Mouse (Mus musculus) adrenal gland, adult 8-10 months (tissue): ENCODE measurements around the gene Irs3. TPM values are rescaled to one million over a fixed set of nuclear protein-coding genes. Genes with fewer than 3 reads are reported as not detected.
"Not testable (repeated sequence)": the region's sequence is repeated elsewhere in the genome, so short reads cannot be mapped to it uniquely, and the experiment has no call there.

ENCODE experiments used
- DNase-seq: peaks from one replicate; pipeline ENCODE4 v3.0.0; 2022
- total RNA-seq, 4 experiments: library from RNA; stranded (reverse); gene quantifications; 2 replicates each; pipeline ENCODE4 v1.2.4; 2022

Gene Irs3
- total RNA-seq, 4 experiments from 2014 or later = 2.6 to 7.5 (median 4.6) TPM

DNA sequence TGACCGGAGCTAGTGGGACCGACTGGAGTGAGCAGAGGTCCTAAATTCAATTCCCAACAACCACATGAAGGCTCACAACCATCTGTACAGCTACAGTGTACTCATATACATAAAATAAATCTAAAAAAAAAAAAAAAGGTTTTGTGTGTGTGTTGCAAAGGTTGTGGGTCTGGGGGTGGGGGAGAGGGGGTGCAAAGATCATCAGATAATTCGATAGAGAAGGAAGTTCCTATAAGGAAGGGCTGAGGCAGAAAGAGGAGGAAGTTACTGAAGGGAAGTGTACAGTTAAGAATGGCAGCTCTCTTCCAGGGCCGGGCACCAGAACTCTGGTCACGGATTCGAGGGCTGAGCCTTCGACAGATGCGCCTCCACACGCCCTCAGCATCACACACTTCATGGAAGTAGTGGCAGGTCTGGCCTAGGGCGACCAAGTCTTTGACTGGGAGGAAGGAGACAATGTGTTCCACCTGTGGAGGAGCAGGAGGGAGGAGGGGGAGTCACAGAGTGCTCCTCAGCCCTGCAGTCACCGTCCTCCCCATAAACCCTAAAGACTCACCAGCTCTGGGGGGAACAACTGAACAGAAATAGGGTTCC is 21.5 kb downstream of the Irs3 start:
- no peak for DNase-seq

GRCm38 (mm10) chr5:137615347-137615746 is 30.2 kb downstream of the Irs3 start:
- DNase-seq = no peak

DNA sequence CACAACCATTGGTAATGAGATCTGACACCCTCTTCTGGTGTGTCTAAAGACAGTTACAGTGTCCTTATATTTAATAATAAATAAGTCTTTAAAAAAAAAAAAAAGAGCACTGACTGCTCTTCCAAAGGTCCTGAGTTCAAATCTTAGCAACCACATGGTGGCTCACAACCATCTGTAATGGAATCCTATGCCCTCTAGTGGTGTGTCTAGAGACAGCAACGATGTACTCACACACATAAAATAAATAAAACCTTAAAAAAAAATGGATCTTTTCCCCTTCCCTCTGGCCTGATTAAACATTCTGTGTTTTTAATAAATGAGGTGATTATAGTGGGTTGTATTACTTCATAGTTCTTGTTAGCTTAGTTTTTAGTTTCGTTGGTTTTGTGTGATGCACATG is 30.6 kb downstream of the Irs3 start:
- DNase-seq = not testable (repeated sequence)

DNA sequence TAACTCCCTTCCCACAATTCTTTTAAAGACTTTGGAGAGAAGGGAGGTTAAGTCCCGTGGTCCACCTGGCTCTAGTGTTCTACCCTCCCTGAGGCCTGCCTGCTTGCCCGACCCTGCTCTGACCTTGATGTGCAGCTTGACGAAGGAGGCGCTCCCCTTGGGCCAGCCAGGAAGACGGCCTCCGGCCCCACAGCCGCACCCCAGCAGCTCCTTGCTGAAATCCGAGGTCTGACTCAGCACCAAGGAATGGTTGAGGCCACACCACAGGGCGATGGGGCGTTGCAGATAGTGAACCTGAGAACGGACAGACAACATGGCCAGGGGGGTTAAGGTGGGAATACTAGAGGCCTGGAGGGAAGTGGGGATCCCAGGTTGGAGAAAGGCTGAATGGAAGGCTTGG is 32.0 kb downstream of the Irs3 start, which contains the start of gene Pcolce:
Gene Pcolce (minus strand): TSS at position 235 of the 400 bp plus-strand sequence.
- DNase-seq = peak; percentile 73

GRCm38 (mm10) chr5:137613076-137613475 is 32.4 kb downstream of the Irs3 start:
- no peak for DNase-seq

GRCm38 (mm10) chr5:137611245-137611602 is 34.3 kb downstream of the Irs3 start:
- peak; percentile 68 for DNase-seq

DNA sequence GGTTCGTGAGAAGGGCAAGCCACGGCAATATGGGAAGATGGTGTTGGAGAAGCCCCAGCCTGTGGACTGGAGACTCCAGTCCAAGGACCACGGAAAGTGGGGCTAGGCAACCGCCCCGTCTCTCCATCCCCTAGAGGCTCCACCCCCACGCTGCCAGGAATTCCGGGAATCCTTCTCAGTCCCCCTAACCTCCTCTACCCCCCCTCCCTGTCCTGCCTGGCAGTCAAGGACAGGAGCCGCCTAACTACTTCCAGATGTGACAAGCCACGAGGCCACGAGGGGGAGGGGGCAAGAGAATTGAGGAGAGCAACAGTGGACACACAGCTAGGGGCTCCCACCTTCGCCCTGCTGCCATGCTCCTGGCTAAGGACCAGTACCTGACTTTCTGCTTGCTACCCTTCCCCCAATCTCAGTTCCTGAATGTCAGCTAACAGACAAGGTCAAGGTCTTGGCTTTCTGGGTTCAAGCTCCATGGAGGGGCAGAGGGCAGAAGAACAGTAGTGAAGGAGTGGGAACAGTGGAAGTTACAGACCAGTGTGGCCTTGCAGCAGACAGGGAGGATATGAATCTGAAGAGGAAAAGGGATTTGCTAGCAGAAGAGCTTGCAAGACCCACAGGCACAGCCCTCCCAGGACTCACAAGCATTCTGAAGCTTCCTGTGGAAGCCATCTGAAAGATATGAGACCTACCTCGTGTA is 34.8 kb downstream of the Irs3 start:
- DNase-seq = peak; percentile 90

DNA sequence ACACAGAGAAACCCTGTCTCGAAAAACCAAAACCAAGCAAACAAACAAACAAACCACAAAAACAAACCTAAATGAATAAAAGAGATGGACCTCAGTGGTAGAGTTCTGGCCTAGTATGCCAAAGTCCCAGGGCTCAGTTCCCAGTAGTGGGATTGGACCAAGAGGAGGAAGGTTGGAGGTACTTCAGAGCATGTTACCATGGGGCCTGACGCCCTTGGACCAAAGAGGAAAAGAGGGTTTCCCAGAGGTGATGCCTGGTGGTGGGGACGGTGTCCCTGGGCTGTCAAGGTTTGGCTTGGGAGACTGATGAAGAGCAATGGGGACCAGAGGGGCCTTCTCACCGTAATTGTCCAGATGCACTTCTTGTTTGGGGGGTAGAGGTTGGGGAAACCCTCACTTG is 35.5 kb downstream of the Irs3 start:
- DNase-seq = no peak

DNA sequence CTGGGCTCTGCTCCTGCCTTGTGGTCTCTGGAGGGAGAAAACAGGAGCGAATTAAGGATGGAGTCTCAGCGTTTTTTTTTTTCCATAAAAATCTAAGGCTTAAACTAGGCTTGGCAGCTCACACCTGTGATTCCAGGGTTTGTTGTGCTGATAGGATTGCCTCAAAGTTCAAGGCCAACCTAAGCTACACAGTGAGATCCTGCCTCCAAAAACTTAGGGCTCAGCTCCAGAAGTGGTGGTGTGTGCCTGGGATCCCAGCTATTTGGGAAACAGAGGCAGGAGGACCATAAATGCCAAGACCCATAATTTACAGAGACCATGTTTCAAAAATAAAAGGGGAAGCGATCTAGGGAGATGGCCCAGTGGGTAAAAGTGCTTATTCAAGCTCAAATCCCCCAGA is 36.2 kb downstream of the Irs3 start:
- no peak for DNase-seq

DNA sequence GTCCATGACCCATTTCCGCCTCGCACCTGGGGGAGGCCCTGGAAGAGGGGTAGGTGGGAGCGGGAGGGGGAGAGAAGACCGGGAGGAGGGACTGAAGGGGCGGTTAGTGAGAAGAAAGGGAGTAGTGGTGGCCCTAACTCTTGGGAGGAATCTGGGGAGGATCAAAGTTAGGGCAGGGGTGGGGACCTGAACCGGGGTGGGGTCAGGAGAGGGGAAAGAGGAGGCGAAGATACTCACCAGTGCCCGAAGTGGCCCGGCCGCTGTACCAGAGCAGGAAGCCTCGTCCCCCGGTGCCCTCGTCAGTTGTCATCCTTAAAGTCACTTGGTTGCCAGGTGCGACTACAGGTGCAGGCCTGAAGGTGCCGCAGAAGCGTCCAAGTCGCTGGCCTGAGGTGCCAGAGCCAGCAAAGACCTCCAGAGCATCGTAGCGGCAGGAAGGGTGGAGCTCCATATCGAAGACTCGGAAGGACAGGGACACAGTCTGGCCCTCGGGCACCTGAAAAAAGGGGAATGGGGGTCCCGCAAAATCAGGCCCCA is 36.8 kb downstream of the Irs3 start:
- DNase-seq = no peak

GRCm38 (mm10) chr5:137607860-137608653 is 37.5 kb downstream of the Irs3 start:
- DNase-seq = no peak

- no peak for DNase-seq
Measured at GRCm38 (mm10) chr5:137601365-137601729, 44.2 kb downstream of the Irs3 start.

GRCm38 (mm10) chr5:137600619-137601364 is 44.7 kb downstream of the Irs3 start, which contains the start of gene Mospd3:
TSS of gene Mospd3 (minus strand) at chr5:137601058.
- DNase-seq = peak; percentile 94

GRCm38 (mm10) chr5:137600281-137600618 is 45.3 kb downstream of the Irs3 start:
- DNase-seq = no peak

DNA sequence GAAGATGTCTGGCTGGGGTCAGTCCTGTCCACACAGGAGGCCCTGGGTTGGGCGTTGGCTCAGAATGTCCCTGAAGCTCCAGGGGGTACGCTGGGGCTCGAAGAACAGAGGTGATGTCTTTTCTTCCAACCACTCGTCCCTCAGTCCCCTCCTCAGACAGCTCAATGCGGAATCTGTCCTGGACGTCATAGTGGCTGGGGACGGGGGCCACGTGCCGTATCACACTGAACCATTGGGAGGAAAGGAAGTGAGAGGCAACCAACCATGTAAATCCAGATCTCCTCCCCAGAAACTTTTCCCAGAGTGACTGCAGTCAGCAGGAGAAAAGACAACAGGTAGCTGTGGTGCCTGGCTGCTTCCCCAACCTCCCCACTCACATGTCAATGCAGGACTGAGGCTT is 45.9 kb downstream of the Irs3 start:
- no peak for DNase-seq

DNA sequence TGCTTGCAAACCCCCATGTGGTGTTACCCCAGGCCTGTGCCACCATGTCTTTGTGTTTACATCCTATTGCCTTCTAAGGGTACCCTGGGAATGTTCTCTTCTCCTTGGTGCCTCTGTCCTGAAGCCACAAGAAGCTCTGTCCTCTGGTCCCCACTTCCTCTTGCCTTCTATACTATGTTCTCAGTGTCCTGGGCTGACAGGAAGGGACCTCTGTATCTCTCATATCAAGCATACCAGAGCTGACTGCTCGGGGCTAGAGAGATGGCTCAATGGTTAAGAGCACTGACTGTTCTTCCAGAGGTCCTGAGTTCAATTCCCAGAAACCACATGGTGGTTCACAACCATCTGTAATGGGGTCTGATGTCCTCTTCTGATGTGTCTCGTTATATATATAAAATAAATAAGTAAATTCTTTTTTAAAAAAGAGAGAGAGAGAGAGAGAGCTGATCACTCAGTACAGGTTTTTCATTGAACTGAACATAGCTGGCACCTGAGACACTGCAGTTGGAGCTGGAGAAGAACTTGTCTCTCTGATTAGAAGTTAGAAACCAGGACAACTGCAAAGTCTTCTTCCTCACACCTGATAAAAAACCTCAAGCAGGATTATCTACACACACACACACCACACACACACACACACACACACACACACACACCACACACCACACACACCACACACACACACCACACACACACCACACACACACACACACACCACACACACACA is 47.3 kb downstream of the Irs3 start:
- no peak for DNase-seq

GRCm38 (mm10) chr5:137597625-137598024 is 47.9 kb downstream of the Irs3 start:
- DNase-seq = no peak

DNA sequence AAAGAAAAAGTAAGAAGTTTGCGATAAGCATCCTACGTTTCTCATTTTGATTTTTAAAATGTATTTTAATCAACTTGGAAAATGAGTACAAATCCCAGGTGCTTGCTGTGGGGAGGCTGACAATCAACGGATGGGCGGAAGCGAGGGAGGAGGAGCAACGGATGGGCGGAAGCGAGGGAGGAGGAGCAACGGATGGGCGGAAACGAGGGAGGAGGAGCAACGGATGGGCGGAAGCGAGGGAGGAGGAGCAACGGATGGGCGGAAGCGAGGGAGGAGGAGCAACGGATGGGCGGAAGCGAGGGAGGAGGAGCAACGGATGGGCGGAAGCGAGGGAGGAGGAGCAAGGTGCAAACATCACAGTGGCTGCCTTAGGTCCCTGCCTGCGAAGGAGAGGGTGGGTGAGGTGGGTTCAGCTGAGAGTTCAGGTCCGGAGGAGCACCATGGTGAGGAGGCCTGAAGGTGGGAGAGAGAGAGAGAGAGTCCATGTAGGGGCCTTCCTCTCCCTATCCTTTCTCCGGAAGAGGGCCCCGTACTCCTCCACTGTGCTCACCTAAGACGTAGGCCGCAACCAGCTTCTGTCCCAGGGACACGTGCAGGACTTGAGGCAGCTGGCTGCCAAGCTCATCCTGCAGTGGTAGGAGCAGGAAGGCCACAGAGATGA is 48.8 kb downstream of the Irs3 start:
- DNase-seq = no peak

- DNase-seq = no peak
Measured at GRCm38 (mm10) chr5:137595921-137596320, 49.6 kb downstream of the Irs3 start.
